Mouse (Mus musculus): ENCODE data around the gene Rnf220.

Rnf220 gene

GRCm38 (mm10) chr4:117496482-117497165 is at the start of gene Rnf220:
Rnf220 (minus strand) TSS chr4:117497052.
- peak; percentile 37 to 53 for DNase-seq (ENCODE audit: low spot score in 2 of 2)

GRCm38 (mm10) chr4:117546616-117547015 is 49.8 kb upstream of the Rnf220 start:
- no peak for DNase-seq (ENCODE audit: low spot score in 2 of 2)

DNA sequence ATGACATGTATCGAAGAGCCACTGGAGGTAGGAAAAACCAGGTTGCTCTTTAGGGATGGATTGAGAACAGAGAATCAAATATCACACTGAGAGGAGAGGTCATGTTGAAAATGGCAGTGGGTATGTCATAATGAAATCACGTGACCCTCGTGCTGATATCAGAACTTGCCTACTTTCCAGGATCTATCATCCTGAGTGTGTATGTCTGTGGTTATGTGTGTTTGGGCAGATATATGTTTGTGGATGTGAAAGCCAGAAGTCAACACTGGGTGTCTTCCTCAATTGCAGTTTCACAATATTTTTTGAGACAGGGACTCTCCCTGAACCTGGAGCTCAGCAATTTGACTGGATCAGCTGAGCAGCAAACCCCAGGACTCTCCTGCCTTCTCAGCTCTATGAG is 48.6 kb upstream of the Rnf220 start:
- DNase-seq (ENCODE audit: low spot score in 2 of 2), result no peak

DNA sequence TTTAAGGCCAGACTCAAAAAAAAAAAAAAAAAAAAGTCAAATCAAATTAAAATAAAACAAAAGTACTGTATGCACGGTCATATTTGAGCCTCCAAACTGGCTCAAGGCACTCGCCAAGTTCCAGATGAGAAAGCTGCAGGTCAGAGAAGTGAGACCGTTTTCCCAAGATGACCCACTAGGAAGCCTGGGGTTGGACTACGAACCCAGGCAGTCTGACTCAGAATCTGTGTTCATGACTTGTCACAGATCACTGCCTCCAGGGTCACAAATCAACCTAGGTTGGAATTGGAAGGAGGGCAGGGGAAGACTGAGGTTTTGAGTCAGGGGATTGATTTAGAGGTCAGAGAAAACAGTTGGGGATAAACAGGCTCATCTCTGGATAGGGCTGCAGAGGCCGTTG is 43.7 kb upstream of the Rnf220 start:
- DNase-seq (ENCODE audit: low spot score in 2 of 2), result no peak

DNA sequence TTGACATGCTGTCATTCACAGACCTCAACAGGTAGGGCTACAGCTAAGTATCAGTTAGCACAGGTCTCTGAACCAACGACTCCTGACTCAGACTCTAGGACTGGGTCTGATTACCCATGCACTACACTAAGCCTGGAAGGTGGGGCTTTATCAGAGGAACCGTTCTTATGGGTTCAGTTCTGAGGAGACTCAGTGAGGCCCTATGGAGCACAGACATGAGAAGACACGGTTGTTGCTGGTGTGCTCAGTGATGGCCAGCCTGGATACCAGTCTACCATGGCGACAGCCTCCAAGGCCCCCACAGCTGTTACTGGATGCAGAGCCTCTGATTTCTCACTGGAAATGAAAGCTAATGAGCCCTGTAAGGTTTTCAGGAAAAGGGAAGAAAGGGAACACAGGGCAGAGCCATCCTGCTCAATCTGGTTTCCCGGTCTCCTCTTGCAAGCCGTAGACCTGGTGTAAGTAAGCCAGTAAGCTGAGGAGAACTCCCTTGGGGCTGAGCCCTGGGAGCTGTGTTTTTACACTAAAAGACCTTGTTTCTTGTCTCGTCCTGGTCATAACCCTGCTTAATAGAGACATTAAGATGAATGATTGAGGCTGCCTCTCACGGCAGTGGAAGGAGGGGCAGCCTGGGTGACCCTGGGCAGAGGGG is 42.6 kb upstream of the Rnf220 start:
- no peak for DNase-seq (ENCODE audit: low spot score in 2 of 2)

GRCm38 (mm10) chr4:117537002-117537401 is 40.1 kb upstream of the Rnf220 start:
- DNase-seq (ENCODE audit: low spot score in 2 of 2), result no peak

DNA sequence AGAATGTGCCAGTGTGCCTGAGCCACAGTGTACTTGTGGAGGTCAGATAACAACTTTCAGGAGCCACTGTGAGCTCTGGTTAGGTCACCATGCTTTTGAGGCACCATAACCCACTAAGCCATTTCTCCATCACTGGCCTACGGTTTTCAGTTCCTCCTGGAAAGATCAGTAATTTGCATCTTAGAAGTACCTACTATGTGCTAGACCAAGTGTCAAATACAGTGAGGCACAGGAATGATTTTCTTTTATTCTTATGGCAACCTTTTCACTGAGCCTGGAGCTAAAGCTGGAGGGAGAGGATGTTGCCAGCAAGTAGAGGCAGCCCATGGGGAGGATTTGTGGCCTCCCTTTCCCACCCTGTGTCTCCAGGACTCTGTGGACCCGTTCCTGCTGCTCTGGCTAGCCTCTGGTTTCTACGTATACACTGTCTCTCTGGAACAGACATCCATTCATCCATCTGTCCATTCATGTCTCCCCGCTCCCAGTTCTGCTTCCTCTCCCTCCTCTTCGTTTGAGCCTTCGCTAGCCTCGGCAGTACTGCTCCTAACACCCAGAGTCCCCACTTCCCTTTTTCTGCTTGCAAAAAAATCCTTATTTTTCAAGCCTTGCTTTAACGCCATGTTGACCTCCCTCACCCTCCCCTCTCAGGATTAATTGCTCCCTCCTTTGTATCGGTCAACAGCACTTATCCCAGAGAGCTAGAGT is 38.8 kb upstream of the Rnf220 start:
- no peak for DNase-seq (ENCODE audit: low spot score in 2 of 2)

DNA sequence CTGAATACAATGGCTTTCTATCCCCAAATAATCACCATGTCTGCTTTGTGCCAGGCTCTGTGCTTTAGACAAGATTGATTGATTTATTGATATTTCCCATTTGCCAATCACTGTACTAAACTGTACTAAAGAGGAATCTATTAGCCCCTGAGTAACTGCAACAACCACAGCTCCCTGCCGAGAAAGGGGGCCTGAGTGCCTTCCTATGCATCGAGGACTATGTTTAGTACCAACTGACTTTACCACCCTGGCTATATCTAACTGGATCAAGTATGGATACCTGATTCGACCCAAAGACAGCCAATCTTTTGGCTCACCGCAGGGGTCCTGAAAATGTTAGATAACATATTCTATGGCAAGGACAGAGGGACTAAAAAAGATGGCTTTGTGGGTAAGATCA is 33.0 kb upstream of the Rnf220 start:
- no peak for DNase-seq (ENCODE audit: low spot score in 2 of 2)

DNA sequence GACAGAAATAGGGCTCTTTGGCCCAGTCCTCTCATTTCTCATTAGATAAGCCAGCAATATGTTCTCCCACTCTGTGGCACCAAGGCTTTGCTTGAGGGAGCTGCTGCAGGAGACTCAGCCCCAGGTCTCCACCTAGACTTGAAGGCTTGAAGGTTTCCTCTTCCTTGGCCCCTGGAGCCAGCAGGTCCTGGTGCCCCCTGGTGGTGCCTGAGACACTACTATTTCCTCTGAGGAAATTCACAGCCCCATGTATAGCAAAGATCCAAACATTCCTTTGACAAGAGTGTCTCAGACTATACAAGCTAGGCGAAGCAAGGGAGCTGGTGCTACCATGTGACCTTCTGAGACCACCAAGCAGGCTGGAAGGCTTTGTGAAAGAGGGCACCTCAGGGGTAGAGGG is 31.1 kb upstream of the Rnf220 start:
- peak; percentile 19 to 48 for DNase-seq (ENCODE audit: low spot score in 2 of 2)

DNA sequence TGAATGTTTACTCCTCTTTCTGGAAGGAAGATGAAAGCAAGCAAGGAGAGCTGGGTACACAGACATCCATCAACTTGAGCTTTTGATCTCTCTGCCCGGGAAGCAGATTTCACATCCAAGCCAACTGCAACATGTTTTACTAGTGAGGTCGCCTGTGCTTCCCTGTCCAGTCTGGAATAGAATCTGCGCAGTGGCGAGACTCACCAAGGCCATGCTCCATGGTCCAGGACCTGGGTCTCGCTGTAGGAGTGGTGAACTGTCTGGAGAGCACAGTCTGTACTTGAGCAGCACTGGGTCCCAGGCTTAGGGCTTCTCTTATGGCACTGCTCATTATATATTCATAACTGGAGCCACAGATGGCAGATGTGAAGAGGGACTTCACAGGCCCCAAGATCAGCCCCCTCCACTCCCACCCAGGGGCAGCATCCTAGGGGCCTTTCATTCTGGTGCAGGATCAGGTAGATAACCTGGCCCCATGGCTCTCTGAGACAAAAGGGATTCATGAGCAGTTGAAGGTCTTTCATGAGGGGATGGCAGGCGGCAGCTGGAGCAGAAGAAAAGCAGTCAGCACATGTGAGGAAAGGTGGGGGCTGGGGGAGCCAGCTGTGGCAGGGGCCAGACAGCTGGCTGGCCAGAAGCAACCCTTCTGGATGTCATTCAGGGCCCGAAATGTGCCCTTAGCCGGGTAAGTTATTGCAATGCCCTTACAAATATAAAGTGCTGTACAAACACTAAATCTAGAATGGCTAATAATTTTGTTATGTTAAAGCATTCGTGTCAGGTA is 30.5 kb upstream of the Rnf220 start:
- no peak for DNase-seq (ENCODE audit: low spot score in 2 of 2)

DNA sequence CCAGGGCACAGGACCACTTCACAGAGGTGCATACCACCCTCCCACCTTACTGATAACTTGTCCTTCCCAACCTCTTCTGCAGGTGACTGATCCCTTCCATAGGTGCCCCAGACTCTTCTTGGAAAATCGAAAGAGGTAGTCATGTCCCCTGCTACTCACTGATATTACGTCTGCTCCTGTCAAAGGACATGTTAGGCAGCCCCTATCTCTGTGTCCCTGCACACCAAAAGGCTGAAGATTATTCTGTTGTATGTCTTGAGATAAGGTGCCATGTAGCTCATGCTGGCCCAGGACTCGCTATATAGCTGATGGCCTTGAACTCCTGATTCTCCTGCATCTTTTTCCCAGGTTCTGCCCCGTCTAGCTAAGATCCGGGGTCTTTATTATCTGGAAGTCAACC is 29.1 kb upstream of the Rnf220 start:
- no peak for DNase-seq (ENCODE audit: low spot score in 2 of 2)

DNA sequence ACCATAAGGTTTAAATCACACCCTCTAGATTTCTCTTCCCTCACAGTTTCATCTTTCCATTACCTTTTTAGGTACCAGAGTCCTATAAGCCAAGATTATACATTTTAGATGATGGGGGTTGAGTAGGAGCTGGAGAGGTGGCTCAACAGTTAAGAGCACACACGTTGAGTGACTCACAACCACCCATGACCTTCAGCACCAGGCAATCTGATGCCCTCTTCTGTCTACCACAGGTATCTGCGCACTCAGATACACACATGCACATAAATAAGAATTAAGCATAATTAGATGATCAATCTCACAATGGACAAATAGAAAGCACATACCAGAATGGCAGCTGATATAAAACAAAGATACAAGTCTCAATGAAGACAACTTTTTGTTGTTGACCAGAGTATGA is 24.5 kb upstream of the Rnf220 start:
- DNase-seq (ENCODE audit: low spot score in 2 of 2), result no peak

DNA sequence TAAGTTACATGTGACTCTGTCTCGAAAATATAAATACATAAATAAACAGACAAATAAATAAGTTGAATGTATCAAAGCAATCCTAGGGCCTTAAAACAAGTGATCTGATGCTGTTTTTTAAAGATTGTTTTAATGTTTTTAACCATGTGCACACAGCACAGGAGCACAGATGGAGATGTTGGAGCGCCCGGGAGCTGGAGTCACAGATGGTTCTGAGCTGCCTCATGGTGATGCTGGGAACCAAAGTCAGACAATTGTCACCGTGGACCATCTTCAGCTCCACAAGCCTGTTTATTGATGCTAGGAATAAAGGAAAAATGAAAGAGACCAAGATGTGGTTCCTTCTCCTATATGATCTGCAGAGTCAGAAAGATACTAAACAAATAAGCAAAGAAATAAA is 21.4 kb upstream of the Rnf220 start:
- no peak for DNase-seq (ENCODE audit: low spot score in 2 of 2)

GRCm38 (mm10) chr4:117499043-117499442 is 2.2 kb upstream of the Rnf220 start:
- no peak for DNase-seq (ENCODE audit: low spot score in 2 of 2)

DNA sequence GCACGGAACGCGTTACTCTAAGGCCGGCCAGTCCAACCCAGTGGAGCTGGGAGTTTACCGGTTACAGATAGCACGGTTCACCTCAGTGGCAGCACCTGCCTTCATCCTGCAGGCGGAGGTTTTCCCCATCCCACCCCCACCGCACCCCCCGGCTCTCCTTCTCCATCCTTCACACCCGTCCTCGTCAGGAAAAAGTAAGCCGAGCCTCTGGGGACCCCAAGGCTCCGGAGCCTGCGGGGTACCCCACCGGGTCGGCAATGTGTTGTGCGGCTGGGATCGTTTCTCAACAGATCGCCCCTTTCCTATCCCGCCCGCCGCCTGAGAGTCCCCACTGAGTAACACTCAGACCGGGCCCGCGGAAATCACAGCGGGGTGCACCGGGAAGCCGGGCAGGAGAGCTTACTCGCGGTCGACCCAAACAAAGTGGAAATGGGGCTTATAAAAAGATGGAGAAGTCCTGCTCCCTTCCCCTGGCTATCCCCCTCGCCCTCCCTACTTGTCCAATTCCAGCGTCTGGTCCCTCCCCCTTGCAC is 917 bp downstream of the Rnf220 start:
- DNase-seq (ENCODE audit: low spot score in 2 of 2), result no peak

GRCm38 (mm10) chr4:117494911-117495501 is 1.8 kb downstream of the Rnf220 start:
- no peak for DNase-seq (ENCODE audit: low spot score in 2 of 2)

GRCm38 (mm10) chr4:117493905-117494851 is 2.7 kb downstream of the Rnf220 start:
- DNase-seq (ENCODE audit: low spot score in 2 of 2), result no peak

DNA sequence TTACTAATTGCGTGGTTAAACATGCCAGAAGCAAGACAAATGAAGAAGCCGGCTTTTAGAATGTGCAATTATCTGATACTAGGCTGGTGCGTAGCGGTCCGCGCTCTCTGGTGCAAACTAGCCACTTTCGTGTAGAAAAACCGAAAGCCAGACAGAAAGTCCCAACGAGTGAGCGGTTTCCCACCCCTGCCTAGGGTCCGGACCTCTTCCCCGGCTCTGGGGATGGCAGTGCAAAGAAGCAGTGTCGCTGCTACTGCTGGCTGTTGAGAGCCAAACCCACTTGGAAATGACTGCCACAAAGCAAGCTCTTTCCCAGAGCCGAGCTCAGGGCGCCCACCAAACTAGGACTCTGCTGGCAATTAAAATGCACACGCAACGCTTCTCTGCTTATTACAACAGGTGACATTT is 3.7 kb downstream of the Rnf220 start:
- peak in 1 of 2 experiments; percentile 21 for DNase-seq (ENCODE audit: low spot score in 2 of 2)

- DNase-seq (ENCODE audit: low spot score in 2 of 2), result no peak
Observed at GRCm38 (mm10) chr4:117491840-117492239, 5.0 kb downstream of the Rnf220 start.

DNA sequence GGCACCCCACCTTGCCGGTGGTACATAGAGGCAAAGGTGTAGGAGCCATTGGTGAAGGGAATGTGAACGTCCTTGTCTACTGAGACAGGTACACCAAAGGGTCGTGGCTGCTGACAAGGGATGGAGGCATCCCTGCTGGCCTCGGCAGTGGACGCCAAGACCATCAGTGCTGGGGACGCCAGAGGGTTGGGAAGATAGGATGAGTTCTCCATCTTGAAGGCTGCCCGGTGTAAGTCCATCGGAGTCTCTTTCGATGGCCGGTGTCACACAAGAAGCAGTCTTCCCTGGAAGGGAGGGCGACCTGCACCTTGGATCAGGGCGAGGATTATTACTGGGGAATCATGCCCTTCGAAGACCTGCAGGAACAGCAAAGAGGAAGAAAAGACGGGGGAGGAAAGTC is 6.9 kb downstream of the Rnf220 start:
- no peak for DNase-seq (ENCODE audit: low spot score in 2 of 2)

Data from right cerebral cortex, adult 2 months (tissue).